Mouse (Mus musculus) kidney, adult 9 months (tissue): ENCODE results near the gene Zkscan7.

Source experiments
- DNase-seq: peaks from one replicate; pipeline ENCODE4 v3.0.0; 2022

Zkscan7 gene

GRCm38 (mm10) chr9:122922436-122922835 is 37.0 kb downstream of the Zkscan7 start:
- no peak for DNase-seq

- peak; percentile 53 for DNase-seq
These were observed 37.5 kb downstream of the Zkscan7 start, which contains the start of gene Zfp105 for GRCm38 (mm10) chr9:122922936-122923381. TSS of gene Zfp105 (plus strand) at chr9:122923072.

GRCm38 (mm10) chr9:122928915-122929314 is 43.4 kb downstream of the Zkscan7 start:
- DNase-seq = no peak
